Mouse (Mus musculus) cerebral cortex, adult 2 months (tissue): ENCODE results near the gene Skap2.

ENCODE experiments used
- WGBS: fragments of 180-500 bp; shearing (Covaris S2); methylation state at CpG from one replicate; pipeline ENCODE4 v1.1.7; 2018; 5-methylcytosine and 5-hydroxymethylcytosine counted together

Gene Skap2

GRCm38 (mm10) chr6:52012409-52013244 is at the start of gene Skap2:
Gene Skap2 (minus strand): TSS chr6:52012549.
- 1% methylated on average over 50 of the region's 51 CpGs for WGBS

- WGBS, result 49% methylated on average over 10 of the region's 10 CpGs
These were observed 46.6 kb upstream of the Skap2 start for GRCm38 (mm10) chr6:52058899-52059448.

GRCm38 (mm10) chr6:52058120-52058519 is 45.8 kb upstream of the Skap2 start:
- 51% methylated on average over 5 of the region's 5 CpGs for WGBS

GRCm38 (mm10) chr6:52053567-52054561 is 41.5 kb upstream of the Skap2 start:
- WGBS, result 93% methylated on average over 15 of the region's 15 CpGs

- WGBS, result 91% methylated on average over 12 of the region's 12 CpGs
These were observed 37.7 kb upstream of the Skap2 start for GRCm38 (mm10) chr6:52050062-52050461.

GRCm38 (mm10) chr6:52045517-52045916 is 33.2 kb upstream of the Skap2 start:
- 74% methylated on average over 5 of the region's 5 CpGs for WGBS

GRCm38 (mm10) chr6:52036077-52036476 is 23.7 kb upstream of the Skap2 start:
- WGBS, result 91% methylated on average over 4 of the region's 4 CpGs

GRCm38 (mm10) chr6:52031181-52031580 is 18.8 kb upstream of the Skap2 start:
- WGBS, result 75% methylated on average over 7 of the region's 7 CpGs

- 88% methylated on average over 7 of the region's 7 CpGs for WGBS
These were observed 15.8 kb upstream of the Skap2 start for GRCm38 (mm10) chr6:52028131-52028530.

- 84% methylated on average over 4 of the region's 4 CpGs for WGBS
These were observed 14.8 kb upstream of the Skap2 start for GRCm38 (mm10) chr6:52027181-52027580.

GRCm38 (mm10) chr6:52026281-52026680 is 13.9 kb upstream of the Skap2 start:
- 82% methylated on average over 11 of the region's 11 CpGs for whole genome bisulfite sequencing

- 92% methylated on average over 5 of the region's 5 CpGs for WGBS
These were observed 12.4 kb upstream of the Skap2 start for GRCm38 (mm10) chr6:52024730-52025129.

GRCm38 (mm10) chr6:52022363-52022762 is 10.0 kb upstream of the Skap2 start:
- 49% methylated on average over 4 of the region's 5 CpGs for WGBS

- 77% methylated on average over 5 of the region's 5 CpGs for WGBS
These were observed 7.9 kb upstream of the Skap2 start for GRCm38 (mm10) chr6:52020276-52020675.

- 22% methylated on average over 3 of the region's 3 CpGs for WGBS
These were observed 1.0 kb upstream of the Skap2 start for GRCm38 (mm10) chr6:52013245-52013945.

- WGBS, result 6% methylated on average over 26 of the region's 26 CpGs
These were observed 565 bp downstream of the Skap2 start for GRCm38 (mm10) chr6:52011559-52012408.

- 72% methylated on average over 6 of the region's 6 CpGs for WGBS
These were observed 3.0 kb downstream of the Skap2 start for GRCm38 (mm10) chr6:52009385-52009784.

GRCm38 (mm10) chr6:52008757-52009156 is 3.6 kb downstream of the Skap2 start:
- 55% methylated on average over 3 of the region's 3 CpGs for whole genome bisulfite sequencing

GRCm38 (mm10) chr6:52006649-52007218 is 5.6 kb downstream of the Skap2 start:
- WGBS, result 14% methylated on average over 13 of the region's 13 CpGs
